Mouse (Mus musculus) limb, embryonic 10.5 days (tissue): ENCODE measurements around the gene Zcwpw1. TPM values are rescaled to one million over a fixed set of nuclear protein-coding genes. Genes with fewer than 3 reads are reported as not detected.

Source experiments
- DNase-seq: peaks from one replicate; pipeline ENCODE4 v3.0.0-alpha.2; 2017; ENCODE audit warnings: low spot score
- H3K27ac ChIP-seq: fragments of 300-500 bp; sonication (generic); 2 replicates; pipeline ENCODE4 v1.5.1; 2016; ENCODE audit warnings: mild to moderate bottlenecking
- H3K27me3 ChIP-seq: fragments of 300-500 bp; sonication (generic); 2 replicates; pipeline ENCODE4 v1.6.1; 2016; ENCODE audit warnings: low read depth, mild to moderate bottlenecking; ENCODE audit not compliant: poor library complexity, severe bottlenecking
- H3K36me3 ChIP-seq: fragments of 300-500 bp; sonication (generic); 2 replicates; pipeline ENCODE4 v1.6.1; 2016; ENCODE audit warnings: mild to moderate bottlenecking, moderate library complexity
- H3K4me1 ChIP-seq: fragments of 300-500 bp; sonication (generic); 2 replicates; pipeline ENCODE4 v1.6.1; 2016
- H3K4me3 ChIP-seq: fragments of 300-500 bp; sonication (generic); 2 replicates; pipeline ENCODE4 v1.5.1; 2016; ENCODE audit warnings: mild to moderate bottlenecking, moderate library complexity
- H3K9me3 ChIP-seq: fragments of 300-500 bp; sonication (generic); replicated peaks from 2 replicates; pipeline ENCODE4 v1.6.1; 2016; ENCODE audit warnings: mild to moderate bottlenecking
- WGBS: fragments of 180-500 bp; shearing (Covaris S2); methylation state at CpG from one replicate; pipeline ENCODE4 v1.1.7; 2016; 5-methylcytosine and 5-hydroxymethylcytosine counted together
- polyA plus RNA-seq: library from polyadenylated mRNA; unstranded; fragments of >200 nt; fragmentation: Nextera tagmentation; extraction: Ambion mirVana; gene quantifications from 2 replicates; pipeline ENCODE4 v1.2.1, GENCODE M21; 2016

The Zcwpw1 gene
- polyA plus RNA-seq, 1 experiment from 2014 or later, result 15.8 TPM

DNA sequence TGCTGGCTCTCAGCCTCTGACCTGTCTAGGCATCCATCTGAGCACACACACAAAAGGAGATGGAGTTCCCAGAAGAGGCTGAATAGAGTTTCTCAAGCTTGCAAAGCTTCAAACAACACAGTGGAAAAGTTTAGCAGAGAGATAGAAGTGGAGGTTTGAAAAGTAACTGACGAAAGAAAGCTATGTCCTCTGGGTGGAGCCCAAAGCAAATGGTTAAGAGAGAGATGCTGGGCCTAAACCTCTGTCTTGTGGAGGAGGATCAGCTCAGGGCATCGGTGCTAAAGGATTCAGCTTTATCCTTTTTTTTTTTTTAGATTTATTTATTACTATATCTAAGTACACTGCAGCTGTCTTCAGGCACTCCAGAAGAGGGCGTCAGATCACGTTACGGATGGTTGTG is 20.7 kb downstream of the Zcwpw1 start:
- Histone ChIP-seq H3K9me3 (no peaks in the 10 kb centered on the region), H3K27ac (no peak overlapping the region), H3K27me3 (no peaks in the 10 kb centered on the region), H3K36me3 (no peaks in the 10 kb centered on the region), H3K4me1 (no peaks in the 10 kb centered on the region), H3K4me3 (no peak overlapping the region)
- no peak for DNase-seq
- 91% methylated on average over 5 of the region's 5 CpGs for WGBS

DNA sequence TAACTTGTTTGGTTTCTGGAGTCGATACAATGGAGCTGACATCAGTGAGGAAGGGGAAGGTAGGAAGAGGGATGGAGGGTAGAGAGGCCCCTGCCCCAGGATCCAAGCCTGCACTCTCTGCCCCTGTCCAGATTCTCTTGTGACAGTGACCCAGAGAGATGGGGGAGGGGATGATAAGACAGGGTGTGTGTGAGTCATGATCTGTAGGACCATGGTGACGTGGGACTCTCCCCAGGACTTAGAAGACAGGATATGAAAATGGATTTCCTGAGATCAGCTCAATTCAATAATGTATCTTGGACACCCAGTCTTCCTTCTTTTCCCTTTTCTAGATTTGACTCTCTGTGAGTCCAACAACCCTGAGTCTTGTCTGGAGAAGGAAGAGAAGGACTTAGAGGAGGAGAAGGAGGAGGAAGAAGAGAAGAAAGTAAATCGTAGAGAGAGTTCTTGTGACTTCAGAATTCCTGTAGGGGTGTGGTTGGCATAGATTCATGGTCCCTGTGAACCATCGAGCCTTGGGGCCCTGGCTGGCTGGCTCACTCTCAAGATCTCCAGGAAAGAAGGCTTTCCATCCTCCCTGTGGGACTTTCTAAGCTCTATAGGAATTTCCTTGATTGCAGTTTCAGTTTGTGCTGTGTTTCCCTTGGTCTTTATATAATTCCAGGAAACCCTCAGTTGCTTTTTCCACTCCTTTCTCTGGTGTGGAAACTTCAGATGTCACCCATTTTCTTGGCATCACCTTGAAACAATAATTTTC is 30.0 kb downstream of the Zcwpw1 start:
- Histone ChIP-seq H3K27ac (no peak overlapping the region), H3K4me3 (no peak overlapping the region), H3K9me3 (no peaks in the 10 kb centered on the region), H3K36me3 (no peaks in the 10 kb centered on the region), H3K4me1 (no peaks in the 10 kb centered on the region), H3K27me3 (no peaks in the 10 kb centered on the region)
- DNase-seq, result no peak
- WGBS, result 74% methylated on average over 4 of the region's 4 CpGs

DNA sequence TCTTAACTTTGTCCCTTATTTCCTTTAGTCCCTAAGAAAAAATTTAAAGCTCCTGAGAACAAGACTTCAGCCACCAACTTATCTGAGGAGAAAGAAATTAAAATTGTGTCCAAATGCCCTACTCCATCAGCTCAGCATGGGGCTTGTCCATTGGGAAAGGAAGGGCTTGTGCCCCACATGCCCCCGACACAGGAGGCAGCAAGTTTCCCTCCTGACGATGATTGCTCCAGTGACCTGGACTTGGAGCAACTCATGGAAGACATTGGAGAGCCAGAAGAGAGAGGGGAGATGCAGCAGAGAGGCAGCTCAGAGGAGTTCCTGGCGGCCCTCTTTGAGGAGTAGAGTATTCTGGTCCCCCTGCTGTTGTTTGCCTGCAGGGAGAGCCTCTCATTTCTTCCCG is 34.5 kb downstream of the Zcwpw1 start:
- no peaks in the 10 kb centered on the region for H3K9me3 ChIP-seq
- 77% methylated on average over 4 of the region's 4 CpGs for WGBS
- no peaks in the 10 kb centered on the region for H3K27me3 ChIP-seq
- no peaks in the 10 kb centered on the region for H3K36me3 ChIP-seq
- H3K4me1 ChIP-seq, result no peaks in the 10 kb centered on the region
- H3K4me3 ChIP-seq, result no peak overlapping the region
- DNase-seq, result no peak
- H3K27ac ChIP-seq, result no peak overlapping the region

DNA sequence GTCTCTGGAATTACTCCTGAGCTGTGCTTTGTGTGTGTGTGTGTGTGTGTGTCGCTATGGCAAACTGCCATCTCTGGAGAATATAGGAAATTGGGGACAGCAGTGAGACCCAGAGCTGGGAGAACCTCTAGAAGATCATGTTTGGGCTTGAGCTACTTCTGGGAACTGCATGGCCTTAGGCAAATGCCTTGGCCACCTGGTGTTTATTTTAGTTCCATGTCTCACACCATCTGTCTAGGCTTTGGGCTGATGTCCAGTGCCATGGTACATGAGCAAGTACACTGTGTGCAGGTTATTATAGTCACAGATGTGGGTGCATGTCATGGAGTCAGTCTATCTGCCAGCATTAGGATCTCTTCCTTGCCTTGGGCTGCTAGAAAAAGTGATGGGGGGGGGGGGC is 35.0 kb downstream of the Zcwpw1 start:
- Histone ChIP-seq H3K9me3 (no peaks in the 10 kb centered on the region), H3K4me1 (no peaks in the 10 kb centered on the region), H3K27ac (no peak overlapping the region), H3K36me3 (no peaks in the 10 kb centered on the region), H3K27me3 (no peaks in the 10 kb centered on the region), H3K4me3 (no peak overlapping the region)
- no peak for DNase-seq
- WGBS, result 97% methylated on average over 1 of the region's 1 CpGs

DNA sequence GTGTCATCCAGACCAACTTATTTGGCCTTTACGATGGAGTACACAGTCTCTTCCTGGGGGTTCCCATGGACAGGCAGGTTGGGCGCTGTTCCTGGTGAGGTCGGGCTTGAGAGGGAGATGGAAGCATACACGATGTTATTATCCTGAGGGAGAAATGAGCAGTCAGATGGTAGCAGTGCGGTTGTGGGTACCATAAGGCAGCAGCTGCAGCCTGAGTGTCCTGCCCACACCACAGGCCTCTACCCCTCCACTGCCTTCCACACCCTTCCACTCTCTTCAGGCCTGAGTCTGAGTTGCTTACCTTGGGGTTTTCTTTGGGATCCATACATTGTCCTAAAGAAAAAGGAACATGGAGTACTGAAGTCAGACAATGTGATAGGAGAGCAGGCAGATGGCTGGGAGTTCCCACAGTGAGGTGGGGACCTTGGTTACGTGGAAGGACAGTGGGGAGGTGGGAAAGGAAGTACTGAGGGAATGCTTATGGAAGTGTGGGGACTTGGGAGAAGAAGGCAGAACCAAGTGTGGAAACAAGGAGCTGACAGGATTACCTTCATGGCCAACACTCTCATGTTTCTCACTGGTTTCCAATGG is 36.0 kb downstream of the Zcwpw1 start:
- no peak for DNase-seq
- no peaks in the 10 kb centered on the region for H3K36me3 ChIP-seq
- no peak overlapping the region for H3K27ac ChIP-seq
- H3K4me1 ChIP-seq, result no peaks in the 10 kb centered on the region
- no peaks in the 10 kb centered on the region for H3K9me3 ChIP-seq
- WGBS, result 90% methylated on average over 6 of the region's 6 CpGs
- no peak overlapping the region for H3K4me3 ChIP-seq
- H3K27me3 ChIP-seq, result no peaks in the 10 kb centered on the region

DNA sequence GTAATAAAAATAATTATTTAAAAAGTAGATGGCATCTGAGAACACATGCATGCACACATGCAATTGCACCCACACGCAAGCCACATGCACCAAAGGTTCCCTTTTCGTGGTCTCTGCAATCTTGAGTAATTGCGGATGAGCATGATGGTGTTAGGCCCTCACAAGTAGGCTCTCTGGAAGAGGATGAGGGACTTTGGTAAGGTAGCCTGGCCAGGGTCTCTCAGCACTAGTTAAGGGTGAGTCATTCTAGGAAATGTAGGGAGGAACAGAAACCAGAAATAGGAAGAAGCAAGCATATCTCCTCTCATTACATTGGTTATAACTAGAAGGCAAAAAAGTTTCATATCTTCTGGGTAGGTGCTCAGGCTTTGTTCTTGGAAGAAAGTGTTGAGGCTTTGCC is 37.4 kb downstream of the Zcwpw1 start:
- Histone ChIP-seq H3K4me1 (no peaks in the 10 kb centered on the region), H3K9me3 (no peaks in the 10 kb centered on the region), H3K4me3 (no peak overlapping the region), H3K27ac (no peak overlapping the region), H3K36me3 (no peaks in the 10 kb centered on the region), H3K27me3 (no peaks in the 10 kb centered on the region)
- 95% methylated on average over 3 of the region's 3 CpGs for WGBS
- no peak for DNase-seq

DNA sequence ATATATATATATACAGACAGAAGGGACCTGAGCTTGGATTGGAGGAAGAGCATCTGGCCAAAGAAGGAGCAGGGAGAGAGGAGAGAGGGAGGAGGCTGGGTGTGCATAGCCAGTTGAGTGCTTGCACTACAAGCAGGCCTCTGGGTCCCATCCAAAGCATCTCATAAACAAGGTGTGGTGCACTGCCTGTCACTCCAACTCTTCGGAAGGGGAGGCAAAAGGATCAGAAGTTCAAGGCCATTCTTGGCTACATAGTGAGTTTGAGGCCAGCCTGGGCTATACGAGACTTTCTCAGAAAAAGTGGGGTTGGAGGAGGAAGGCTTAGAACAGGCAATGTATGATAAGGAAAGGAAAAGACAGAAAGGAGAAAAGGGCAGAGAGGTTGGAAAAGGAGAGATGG is 38.4 kb downstream of the Zcwpw1 start:
- no peaks in the 10 kb centered on the region for H3K36me3 ChIP-seq
- no peaks in the 10 kb centered on the region for H3K27me3 ChIP-seq
- H3K4me1 ChIP-seq, result no peaks in the 10 kb centered on the region
- 80% methylated on average over 2 of the region's 2 CpGs for WGBS
- no peak overlapping the region for H3K27ac ChIP-seq
- H3K4me3 ChIP-seq, result no peak overlapping the region
- DNase-seq, result no peak
- H3K9me3 ChIP-seq, result no peaks in the 10 kb centered on the region

DNA sequence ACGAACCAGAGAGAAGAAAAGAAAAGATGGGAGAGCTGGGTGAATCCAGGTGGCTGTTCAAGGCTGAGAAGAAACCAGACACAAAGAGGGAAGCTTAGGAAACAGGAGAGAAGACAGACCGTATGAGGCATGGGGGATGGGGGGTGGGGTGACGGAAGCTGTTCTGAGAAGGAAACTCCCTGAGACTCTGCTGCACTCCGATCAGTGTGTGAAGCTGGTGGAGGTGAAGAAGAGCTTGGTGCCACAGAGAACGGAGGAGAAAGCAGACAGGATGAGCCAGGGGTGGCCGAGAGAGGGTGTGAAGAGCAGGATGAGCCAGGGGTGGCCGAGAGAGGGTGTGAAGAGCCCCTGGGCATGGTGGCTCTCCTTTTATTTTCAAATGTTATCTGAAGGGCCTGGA is 38.8 kb downstream of the Zcwpw1 start:
- H3K27me3 ChIP-seq, result no peaks in the 10 kb centered on the region
- no peak overlapping the region for H3K4me3 ChIP-seq
- H3K9me3 ChIP-seq, result no peaks in the 10 kb centered on the region
- no peak for DNase-seq
- H3K36me3 ChIP-seq, result no peaks in the 10 kb centered on the region
- 61% methylated on average over 7 of the region's 7 CpGs for WGBS
- no peaks in the 10 kb centered on the region for H3K4me1 ChIP-seq
- H3K27ac ChIP-seq, result no peak overlapping the region

DNA sequence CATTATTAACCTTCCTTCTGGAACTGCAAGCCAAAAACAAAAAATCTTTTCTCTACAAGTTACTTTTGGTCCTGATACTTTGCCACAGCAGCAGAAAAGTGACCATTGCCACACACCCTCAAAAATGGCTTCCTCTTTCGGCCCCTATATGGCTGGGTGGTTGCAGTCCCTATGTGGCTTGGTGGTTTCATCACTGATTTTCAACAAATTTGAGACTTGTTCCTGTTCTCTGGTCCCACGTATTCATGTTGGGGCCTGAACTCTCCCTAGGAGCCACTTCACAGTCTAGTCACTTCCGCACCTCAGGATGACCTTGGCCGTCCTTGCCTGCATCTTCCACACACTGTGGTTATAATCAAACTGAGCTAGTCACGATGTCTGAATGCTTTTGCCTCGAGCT is 41.1 kb downstream of the Zcwpw1 start:
- H3K4me3 ChIP-seq, result no peak overlapping the region
- H3K4me1 ChIP-seq, result no peaks in the 10 kb centered on the region
- WGBS, result 89% methylated on average over 6 of the region's 6 CpGs
- no peaks in the 10 kb centered on the region for H3K27me3 ChIP-seq
- no peak overlapping the region for H3K27ac ChIP-seq
- H3K9me3 ChIP-seq, result no peaks in the 10 kb centered on the region
- no peak for DNase-seq
- no peaks in the 10 kb centered on the region for H3K36me3 ChIP-seq

DNA sequence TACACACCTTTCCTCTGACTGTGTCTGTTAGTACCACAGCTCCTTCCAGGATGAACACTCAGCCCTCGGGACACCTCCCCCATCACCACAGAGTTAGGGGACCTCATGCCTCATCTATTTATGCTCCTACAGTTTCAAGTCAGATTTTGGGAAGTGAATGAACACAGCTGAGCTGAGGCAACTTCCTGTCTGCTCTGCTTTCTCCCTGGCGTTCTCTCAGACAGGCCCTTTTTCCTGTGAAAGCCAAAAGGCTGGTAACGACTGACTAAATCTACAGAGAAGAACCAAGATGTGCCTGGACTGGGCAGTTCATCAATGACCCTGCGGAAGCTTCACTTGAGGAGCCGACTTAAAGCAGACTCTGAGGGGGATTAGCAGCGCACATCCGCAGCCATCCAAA is 42.6 kb downstream of the Zcwpw1 start:
- H3K4me1 ChIP-seq, result no peaks in the 10 kb centered on the region
- H3K27me3 ChIP-seq, result no peaks in the 10 kb centered on the region
- DNase-seq, result no peak
- WGBS, result 89% methylated on average over 7 of the region's 7 CpGs
- H3K4me3 ChIP-seq, result no peak overlapping the region
- H3K27ac ChIP-seq, result no peak overlapping the region
- H3K9me3 ChIP-seq, result no peaks in the 10 kb centered on the region
- no peaks in the 10 kb centered on the region for H3K36me3 ChIP-seq

DNA sequence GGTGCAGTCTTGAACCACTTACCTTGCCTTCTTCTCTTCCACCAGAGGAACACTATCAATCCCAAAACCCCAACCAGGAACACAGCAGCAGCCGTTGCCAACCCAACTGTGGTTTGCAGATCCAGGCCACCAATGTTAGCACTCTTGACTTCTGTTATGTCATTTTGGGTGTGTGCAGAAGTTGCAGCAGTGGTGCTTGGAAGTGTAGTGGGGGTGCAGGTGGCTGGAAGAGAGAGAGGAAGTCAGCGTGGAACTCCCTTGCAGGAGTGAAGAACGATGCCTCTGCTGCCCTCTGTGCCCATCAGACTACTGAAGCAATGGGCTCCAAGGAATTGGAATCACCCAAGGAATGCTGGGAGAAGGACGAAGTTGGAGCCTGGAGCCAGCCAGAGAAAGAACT is 43.5 kb downstream of the Zcwpw1 start:
- no peaks in the 10 kb centered on the region for H3K4me1 ChIP-seq
- WGBS, result 88% methylated on average over 4 of the region's 4 CpGs
- DNase-seq, result no peak

DNA sequence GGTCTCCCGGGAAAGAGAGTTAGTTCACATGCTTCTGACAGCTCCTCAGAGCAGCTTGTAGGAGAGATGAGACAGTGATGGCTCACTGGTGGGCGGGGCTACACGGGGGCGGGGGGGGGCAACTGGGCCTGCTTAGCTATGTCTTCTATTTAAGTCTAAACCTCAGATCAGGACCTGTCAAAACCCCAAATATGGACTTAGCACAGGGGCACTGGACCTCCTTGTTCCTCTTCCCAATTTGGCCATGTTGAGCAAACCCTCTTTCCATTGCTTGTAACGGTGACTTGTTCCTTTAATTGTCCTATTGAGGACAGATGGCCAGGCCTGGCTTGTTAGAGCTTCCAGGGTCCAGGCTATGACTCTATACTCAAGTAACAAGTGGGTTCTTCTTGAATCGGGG is 43.9 kb downstream of the Zcwpw1 start:
- WGBS, result 81% methylated on average over 6 of the region's 6 CpGs
- Histone ChIP-seq H3K27me3 (no peaks in the 10 kb centered on the region), H3K27ac (no peak overlapping the region), H3K9me3 (no peaks in the 10 kb centered on the region), H3K4me3 (no peak overlapping the region), H3K4me1 (no peaks in the 10 kb centered on the region), H3K36me3 (no peaks in the 10 kb centered on the region)
- DNase-seq, result no peak

More for the DNA sequence above, 43.5 kb downstream of the Zcwpw1 start:
- H3K36me3 ChIP-seq, result no peaks in the 10 kb centered on the region
- no peak overlapping the region for H3K4me3 ChIP-seq
- H3K27ac ChIP-seq, result no peak overlapping the region
- no peaks in the 10 kb centered on the region for H3K9me3 ChIP-seq
- no peaks in the 10 kb centered on the region for H3K27me3 ChIP-seq

DNA sequence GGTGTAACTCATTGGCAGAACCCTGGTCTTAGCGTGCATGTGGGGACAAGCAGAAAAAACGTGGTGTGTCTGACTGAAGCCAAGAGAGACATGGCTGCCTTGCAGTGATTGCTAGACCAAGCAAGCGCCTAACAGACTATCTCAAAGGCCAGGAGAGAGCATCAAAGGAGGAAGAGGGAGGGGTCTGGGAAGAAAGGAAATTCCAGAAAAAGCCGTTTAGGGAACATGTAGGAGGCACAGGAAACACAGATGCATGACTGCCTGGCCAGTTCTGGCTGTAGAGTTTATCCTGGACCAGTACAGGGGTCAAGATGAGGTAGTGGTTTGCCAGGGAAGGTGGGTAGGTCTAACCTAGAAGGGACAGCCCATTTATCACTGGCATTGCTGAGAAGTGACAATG is 45.9 kb downstream of the Zcwpw1 start:
- WGBS, result 63% methylated on average over 4 of the region's 4 CpGs
- DNase-seq, result no peak

More for the DNA sequence above, 45.9 kb downstream of the Zcwpw1 start:
- Histone ChIP-seq H3K36me3 (no peaks in the 10 kb centered on the region), H3K27ac (no peak overlapping the region), H3K27me3 (no peaks in the 10 kb centered on the region), H3K9me3 (no peaks in the 10 kb centered on the region), H3K4me3 (no peak overlapping the region), H3K4me1 (no peaks in the 10 kb centered on the region)
